Mouse (Mus musculus): ENCODE measurements around the gene Plcd1.

DNA sequence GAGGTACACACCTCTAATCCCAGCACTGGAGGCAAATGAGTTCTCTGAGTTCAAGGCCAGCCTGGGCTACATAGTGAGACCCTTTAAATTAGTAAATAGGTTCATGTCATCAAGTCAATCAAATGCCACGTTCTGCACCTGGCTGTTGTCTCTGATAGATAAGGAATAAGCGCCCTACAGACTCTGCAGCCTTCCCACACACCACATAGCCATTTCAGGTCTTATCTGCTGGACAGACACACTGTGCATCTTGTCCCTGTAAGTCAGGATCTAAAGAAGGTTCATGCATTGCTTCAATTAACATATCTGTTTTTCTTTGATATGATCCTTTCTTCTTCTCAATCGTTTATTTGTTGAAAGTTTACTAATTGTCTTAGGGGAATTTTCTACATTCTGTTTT lies 54.7 kb downstream of the Plcd1 start:
- TF ChIP-seq POLR2A (IDR thresholded peaks at IDR 0.05; ENCODE audit: insufficient read length, low read depth), result no peak
- no peak for TF ChIP-seq TCF3 (IDR thresholded peaks at IDR 0.05; ENCODE audit: insufficient read length, low read depth)
- no peak for TF ChIP-seq MYOG (IDR thresholded peaks at IDR 0.05; ENCODE audit: control insufficient read depth in 1 of 3, insufficient read depth in 1 of 3, insufficient read length in 2 of 3, low read depth in 2 of 3)
- no peak for TF ChIP-seq POLR2AphosphoS2 (IDR thresholded peaks at IDR 0.05; ENCODE audit: insufficient read length, low read depth)
- TF ChIP-seq USF1 (IDR thresholded peaks at IDR 0.05; ENCODE audit: low read depth), result no peak
- no peak for TF ChIP-seq TCF12 (IDR thresholded peaks at IDR 0.05; ENCODE audit: insufficient read depth, poor library complexity, severe bottlenecking)
- TF ChIP-seq MYOD1 (IDR thresholded peaks at IDR 0.05; ENCODE audit: control insufficient read depth in 1 of 3, insufficient read length in 2 of 3, low read depth in 2 of 3), result no peak
- TF ChIP-seq SRF (IDR thresholded peaks at IDR 0.05; ENCODE audit: control insufficient read depth, insufficient read length, low read depth), result no peak
- TF ChIP-seq E2F4 (IDR thresholded peaks at IDR 0.05; ENCODE audit: insufficient read depth), result no peak
- no peak for TF ChIP-seq MAX (IDR thresholded peaks at IDR 0.05; ENCODE audit: low read depth)
- no peak for TF ChIP-seq REST (IDR thresholded peaks at IDR 0.05; ENCODE audit: insufficient read depth, insufficient read length)

Data from myocyte (in vitro differentiated cells).